Comparison of ENCODE assay signal across 8 mouse cellular contexts in the genomic region with DNA sequence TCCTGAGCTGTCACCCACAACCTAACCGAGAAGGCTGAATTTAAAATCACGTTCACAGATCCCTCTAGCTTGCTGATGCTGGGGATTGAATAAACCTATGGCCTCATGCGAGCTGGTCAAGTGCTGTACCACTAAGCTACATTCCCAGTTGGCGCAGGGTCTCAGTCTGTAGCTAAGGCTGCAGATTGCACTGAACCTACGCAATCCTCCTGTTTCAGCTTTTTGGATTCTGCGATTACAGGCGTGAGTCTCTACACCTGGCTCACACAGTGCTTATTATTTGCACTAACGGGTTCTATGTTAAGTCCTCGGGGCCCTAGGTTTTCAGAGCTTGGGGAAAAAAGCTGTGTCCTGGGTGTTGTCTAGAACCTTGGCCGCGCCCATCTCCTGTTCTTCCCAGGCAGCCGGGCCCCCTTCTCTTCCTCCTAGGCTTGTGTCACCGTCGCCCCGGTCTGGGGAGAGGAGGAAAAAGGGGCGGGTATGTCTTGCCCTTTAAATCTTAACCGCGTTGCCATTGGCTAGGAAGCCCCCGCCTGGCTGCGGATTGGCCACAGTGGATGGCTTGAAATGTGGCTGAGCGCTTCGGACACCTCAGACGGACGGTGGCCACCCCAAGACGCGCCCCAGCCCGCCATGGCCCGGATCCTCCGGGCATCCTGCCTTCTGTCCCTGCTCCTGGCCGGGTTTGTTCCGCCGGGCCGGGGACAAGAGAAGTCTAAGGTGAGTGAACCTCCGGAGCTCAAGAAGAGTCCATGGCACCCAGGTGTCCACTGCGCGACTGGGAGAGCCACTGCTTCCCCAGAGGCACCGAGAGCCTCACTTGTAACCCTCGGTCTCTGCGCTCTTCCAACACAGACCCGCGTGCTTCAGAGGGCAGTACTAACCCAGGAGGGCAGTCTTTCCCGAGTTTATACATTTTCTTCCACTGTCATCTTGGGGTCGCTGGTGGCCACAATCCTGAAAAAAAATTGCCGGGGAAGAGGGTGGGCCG. TPM values are rescaled to one million over a fixed set of nuclear protein-coding genes. Genes with fewer than 3 reads are reported as not detected.
DNase-seq lines count a peak whose midpoint lies in the region; ATAC-seq lines count a peak whose summit lies in the region.

A gene (plus strand): TSS at position 121 of the 991 bp plus-strand sequence.

- no peaks in the 10 kb centered on the region for H3K27me3 ChIP-seq in hindbrain, embryonic 12.5 days

- peaks cover 18% of the 10 kb centered on the region; the same call in 1 of the 2 replicates for H3K4me1 ChIP-seq in hindbrain, embryonic 12.5 days

- H3K9me3 ChIP-seq in hindbrain, embryonic 12.5 days (replicated peaks) = no peaks in the 10 kb centered on the region

- no peak within 1 kb of the TSS for H3K27ac ChIP-seq in hindbrain, embryonic 12.5 days

- H3K4me2 ChIP-seq in hindbrain, embryonic 12.5 days (replicated peaks) = peak within 1 kb of the TSS; percentile 89

- peaks cover 6% of the 10 kb centered on the region; the same call in 1 of the 2 replicates for H3K36me3 ChIP-seq in hindbrain, embryonic 12.5 days

- peak within 1 kb of the TSS; percentile 51 for H3K4me3 ChIP-seq in hindbrain, embryonic 12.5 days

- ATAC-seq in hindbrain, embryonic 12.5 days (ENCODE audit: low FRiP score) = peak; percentile 93
- no peak for ATAC-seq in activated CD4-positive, CD25-positive, alpha-beta regulatory T cell, adult 4 months

- WGBS in hindbrain, embryonic 12.5 days = 16% methylated on average over 45 of the region's 45 CpGs

- peak within 1 kb of the TSS; percentile 65 for H3K9ac ChIP-seq in hindbrain, embryonic 12.5 days

- peak; percentile 83 for DNase-seq in adrenal gland, postnatal 10 days
- DNase-seq in cerebellum, postnatal 14 days = peak; percentile 79 to 82
- DNase-seq in gastrocnemius, adult 18-20 months (ENCODE audit: low spot score) = peak; percentile 88
- DNase-seq in left cerebral cortex, adult 8-10 months (ENCODE audit: low spot score in 2 of 2) = peak; percentile 21 to 59
- peak; percentile 80 to 86 for DNase-seq in lung, postnatal 4 days
- peak; percentile 43 for DNase-seq in right cerebral cortex, postnatal 25 days

RNA-seq across cellular contexts. Expression of the gene that starts here (rescaled TPM):
- 100 to 1,000 TPM; 116 to 123 TPM for total RNA-seq in adrenal gland, postnatal 10 days (2021)
- 100 to 1,000 TPM in 1 of 2 experiments, 10 to 100 TPM in 1; 98.9 to 187 TPM for total RNA-seq in gastrocnemius, adult 18-20 months (2021)
- polyA plus RNA-seq in hindbrain, embryonic 12.5 days (2016; fragmentation: Nextera tagmentation; extraction: Ambion mirVana) = 67.5 and 68.6 TPM in 2 replicates
- 10 to 100 TPM in 2 of 4 experiments, 1 to 10 TPM in 2; 7.5 to 12.5 (median 10.4) TPM for total RNA-seq in left cerebral cortex, adult 8-10 months (2022)
- 1 to 10 TPM in 1 of 2 experiments, under 1 TPM in 1; 0.90 to 1.1 TPM for polyA plus RNA-seq in activated CD4-positive, CD25-positive, alpha-beta regulatory T cell, adult 4 months (2017; shearing (Covaris generic))

Comparison
In these comparisons a context has a peak if more than half of its experiments do, and no peak if none do; other contexts are left out.
1. RNA of the gene that starts here (total RNA-seq): 98.9 to 187 TPM in gastrocnemius, adult 18-20 months and 116 to 123 TPM in adrenal gland, postnatal 10 days; 7.5 to 12.5 TPM in left cerebral cortex, adult 8-10 months; every median in the first group is over 4 times any median in the second.
2. RNA of the gene that starts here (polyA plus RNA-seq): 67.5 to 68.6 TPM in hindbrain, embryonic 12.5 days; 0.90 to 1.1 TPM in activated CD4-positive, CD25-positive, alpha-beta regulatory T cell, adult 4 months; every median in the first group is over 10 times any median in the second.
3. Peak in every context shown above with its lines, with median percentiles within 50 percentile points of each other: DNase-seq.